Mouse (Mus musculus) common myeloid progenitor, adult 5-6 weeks (primary cell): ENCODE results near the gene E2f4. TPM values are rescaled to one million over a fixed set of nuclear protein-coding genes. Genes with fewer than 3 reads are reported as not detected.

Experiments used
- ATAC-seq: replicated peaks from 2 replicates; pipeline ENCODE4 v1.8.0; 2016; ENCODE audit warnings: low read depth, mild to moderate bottlenecking, moderate TSS enrichment, inconsistent platforms; ENCODE audit not compliant: poor library complexity, severe bottlenecking
- total RNA-seq: library from RNA; stranded (forward); fragments of 200-1000, 187-1606 nt; gene quantifications from 2 replicates; pipeline ENCODE4 v1.2.3, GENCODE M21; 2017

E2f4 gene
- total RNA-seq, 1 experiment from 2014 or later: 69.5 TPM

DNA sequence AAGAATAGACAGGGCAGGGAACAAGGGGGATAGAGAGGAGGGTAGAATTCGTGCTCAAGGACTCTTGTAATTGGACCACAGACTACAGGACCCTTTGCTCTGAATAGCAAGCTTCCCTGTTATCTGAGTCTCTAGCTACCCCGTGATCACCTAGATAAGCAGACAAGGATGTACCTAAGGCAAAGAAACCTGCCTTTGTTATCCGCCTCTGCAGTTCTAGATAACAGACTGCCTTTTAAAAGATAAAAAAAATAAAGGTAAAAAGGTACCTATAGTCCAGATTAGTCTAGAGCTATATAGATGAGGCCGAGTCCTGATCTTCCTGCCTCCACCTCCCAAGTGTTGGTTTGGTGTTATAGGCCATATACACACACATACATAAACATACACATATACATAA, 45.3 kb downstream of the E2f4 start:
- no peak for ATAC-seq

DNA sequence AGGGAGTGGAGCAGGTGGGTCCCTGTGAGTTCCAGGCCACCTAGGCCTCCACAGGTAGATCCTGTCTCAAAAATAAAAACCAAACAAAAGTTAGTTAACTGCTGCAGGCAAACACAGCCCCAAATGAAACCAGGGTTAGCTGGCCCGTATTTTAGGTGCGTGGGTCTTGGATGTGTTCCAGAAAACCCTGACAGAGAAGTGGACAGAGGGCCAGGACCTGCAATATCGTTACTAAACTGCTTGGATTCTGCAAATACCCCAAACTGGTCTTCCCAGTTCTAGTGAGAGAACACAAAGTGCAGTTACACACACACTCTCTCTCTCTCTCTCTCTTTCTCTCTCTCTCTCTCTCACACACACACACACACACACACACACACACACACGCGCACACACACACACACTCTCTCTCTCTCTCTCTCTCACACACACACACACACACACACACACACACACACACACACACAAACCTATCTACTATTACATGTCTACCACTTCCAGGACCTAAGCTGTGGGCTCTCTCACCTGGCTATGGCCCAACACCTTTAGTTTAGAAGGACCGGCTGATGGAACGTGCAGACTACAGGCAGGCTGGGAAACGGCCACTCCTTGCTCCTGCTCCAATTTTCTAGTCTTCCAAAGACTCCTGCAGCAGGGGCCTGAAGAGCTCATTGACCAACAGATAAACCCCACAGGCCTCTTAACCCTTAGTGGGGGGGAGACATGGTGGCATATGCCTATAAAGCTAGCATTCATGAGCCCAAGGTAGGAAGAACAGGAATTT, 46.5 kb downstream of the E2f4 start:
- ATAC-seq: no peak

DNA sequence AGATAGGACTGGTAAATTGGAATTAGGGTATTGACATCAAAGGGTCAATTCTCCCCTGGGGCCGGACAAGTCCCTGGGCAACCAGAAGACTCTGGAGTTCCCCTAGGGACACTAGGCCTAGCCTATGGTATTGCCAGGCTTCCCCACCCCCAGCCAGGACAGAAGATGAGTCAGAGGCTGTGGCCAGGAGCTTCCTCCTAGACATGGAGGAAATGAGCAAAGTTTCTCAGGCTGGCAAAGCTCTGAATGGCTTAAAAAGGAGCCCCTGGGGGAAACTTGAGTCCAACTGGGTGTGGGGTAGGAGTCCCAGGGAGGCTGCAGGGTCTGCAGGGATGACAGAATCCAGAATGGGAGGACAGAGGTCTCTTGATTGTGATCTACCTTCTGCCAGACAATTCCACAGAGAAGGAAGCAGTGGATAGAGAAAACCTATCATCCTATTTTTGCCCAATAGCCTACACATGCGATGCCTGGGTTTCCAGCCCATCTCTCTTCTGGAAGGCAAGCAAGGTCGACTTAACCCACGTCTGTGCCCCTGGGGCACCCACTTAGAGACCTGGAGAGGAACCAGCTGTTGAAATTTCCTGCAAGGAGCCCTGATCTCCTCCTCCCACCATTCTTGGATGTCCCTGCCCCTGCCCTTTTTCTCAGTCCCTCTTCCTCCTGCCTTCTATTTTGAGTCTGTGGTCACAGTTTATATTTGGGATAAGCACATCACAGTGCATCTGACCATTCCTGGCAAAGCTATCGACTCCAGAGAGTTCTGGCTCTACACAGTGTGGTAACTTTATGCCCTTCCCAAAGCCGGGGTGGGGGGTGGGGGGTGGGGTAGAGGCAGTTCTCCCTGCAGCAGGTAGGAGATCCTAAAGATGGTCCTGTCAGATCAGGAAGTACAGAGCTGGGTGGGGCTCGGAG, 47.9 kb downstream of the E2f4 start:
- ATAC-seq: peak; percentile 43

DNA sequence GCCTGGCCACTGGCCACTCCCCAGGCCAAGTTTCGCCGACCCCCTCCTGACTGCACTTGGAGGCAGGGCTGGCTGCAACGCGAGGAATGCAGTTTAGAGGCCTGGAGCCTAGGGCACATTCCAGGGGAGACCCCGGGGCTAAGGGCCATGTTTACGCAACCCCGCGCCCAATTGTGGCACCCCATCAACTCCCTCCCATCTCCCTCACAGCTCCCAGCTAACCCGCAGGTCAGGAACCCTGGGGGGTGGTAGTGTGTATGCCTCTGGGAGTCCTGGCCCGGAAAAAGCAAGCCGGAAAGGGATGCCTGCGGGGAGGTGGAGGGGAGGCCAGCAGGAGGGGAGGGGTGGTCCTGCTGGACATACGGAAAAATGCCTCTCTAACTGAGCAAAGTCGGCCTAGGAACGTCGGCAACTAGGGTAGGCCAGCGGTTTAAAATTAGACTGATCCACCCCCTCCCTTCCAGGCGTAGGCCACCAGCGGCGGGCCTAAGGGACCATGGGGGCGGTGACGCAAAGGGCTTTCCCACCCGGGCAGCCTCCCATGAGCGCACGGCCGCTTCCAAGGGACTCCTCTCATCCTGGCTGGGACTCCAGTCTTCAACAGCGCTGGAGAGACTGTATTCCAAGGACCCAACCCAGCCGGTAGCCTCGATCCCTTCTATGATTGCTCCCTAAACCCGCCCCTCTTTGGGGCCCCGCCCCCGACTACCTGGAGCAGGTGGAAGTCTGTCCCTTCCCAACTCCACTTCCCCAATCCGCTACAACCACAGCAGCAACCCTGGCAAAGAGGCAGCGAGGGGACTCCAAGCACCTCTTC, 49.4 kb downstream of the E2f4 start:
- peak; percentile 12; the same call in 1 of the 2 replicates for ATAC-seq

DNA sequence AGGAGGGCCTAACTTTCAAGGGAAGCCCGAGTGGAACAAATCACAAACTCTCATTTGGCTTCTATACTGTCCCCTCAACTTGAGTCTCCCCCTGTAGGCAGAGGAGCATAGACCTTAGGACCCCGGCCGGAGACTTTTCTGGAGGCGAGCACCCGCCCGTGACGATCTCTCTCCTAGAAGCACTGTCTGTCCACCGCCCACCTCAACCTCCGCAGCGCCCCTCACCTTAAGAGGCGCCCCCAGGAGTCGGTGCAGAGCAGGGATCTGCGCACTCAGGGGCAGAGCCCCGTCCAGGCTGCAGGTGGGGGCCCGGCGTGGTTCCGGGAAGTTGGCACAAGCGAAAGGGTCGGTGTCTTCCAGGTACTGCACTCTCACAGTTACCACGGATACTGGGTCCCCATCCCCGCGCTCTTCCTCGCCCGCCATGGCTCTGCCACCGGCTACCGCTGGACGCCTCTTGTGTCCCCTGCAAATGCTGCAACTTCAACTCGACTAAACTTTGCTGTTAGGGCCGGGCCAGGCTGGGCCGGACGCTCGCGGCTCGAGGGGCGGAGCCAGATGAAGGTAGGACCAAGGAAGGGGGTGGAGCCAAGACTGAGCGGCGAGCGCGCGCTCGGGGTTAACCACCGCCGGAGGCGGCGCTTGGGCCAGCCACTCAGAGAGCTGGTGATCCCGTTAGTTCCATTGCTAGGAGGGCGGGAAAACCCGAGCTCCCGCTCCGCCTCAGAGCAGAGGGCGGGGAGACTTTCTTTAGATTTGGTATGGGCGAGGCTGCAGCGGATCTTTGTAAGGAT, 50.2 kb downstream of the E2f4 start, which contains the start of gene Fhod1:
Fhod1 (minus strand) TSS at position 526 of the 794 bp plus-strand sequence.
- ATAC-seq: peak; percentile 80

DNA sequence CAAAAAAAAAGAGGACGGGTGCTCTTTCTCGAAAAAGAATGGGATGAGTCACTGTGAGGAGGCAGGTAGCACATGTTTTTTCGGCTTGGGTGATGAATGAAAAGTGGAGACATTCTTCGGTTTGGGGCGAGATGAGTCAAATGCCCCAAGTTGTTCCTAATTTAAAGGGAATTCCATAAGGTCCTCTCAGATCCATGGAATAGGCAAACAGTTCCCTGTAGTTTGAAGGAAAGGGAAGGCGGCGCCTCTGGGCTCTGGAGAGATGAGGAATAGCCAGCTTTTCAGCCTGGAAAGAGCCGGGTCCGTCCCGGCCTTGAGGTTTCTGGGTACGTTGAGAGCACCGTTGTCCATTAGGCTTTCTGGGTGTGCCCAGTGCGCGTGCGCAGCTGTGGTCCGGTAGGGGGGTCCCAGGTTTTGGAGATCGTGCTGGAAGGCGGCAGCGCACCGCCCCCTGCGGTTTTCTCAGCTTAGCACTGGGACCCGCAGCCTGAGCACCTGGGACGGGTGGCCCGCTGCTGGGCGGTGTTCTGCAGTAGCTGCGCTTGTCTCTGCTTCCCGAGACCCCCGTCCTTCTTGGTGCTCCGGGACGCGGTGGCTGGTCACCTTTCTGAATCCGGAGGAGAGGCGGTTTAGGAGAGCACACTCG, 51.1 kb downstream of the E2f4 start, which contains the start of gene Slc9a5:
Slc9a5 (plus strand) TSS at position 394 of the 646 bp plus-strand sequence.
- peak; percentile 6 for ATAC-seq

DNA sequence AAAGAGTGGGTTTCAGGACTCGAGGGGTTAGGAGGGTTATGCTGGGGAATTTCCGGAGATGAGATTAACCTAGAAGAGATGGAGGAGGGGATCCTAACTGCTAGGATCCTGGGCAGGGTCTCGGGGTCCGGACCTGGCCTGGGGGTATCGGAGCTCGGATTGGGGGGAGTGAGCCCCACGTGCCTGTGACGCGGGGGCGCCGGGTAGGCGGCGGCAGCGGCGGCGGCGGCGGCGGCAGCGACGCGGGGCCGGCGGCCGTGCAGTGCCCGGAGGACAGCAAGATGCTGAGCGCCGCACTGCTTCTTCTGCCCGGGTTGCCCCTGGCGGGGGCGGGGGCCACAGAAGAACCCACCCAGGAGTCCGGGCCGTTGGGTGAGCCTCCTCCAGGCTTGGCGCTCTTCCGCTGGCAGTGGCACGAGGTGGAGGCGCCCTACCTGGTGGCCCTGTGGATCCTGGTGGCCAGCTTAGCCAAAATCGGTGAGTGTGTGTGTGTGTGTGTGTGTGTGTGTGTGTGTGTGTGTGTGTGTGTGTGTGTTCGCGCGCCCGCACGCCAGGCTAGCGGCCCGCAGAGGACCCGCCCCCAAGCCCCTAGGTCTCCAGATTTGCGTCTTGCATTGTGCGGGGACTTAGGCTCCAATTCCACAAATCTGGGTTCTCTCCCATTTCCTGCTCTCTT, 51.8 kb downstream of the E2f4 start:
- ATAC-seq: no peak

DNA sequence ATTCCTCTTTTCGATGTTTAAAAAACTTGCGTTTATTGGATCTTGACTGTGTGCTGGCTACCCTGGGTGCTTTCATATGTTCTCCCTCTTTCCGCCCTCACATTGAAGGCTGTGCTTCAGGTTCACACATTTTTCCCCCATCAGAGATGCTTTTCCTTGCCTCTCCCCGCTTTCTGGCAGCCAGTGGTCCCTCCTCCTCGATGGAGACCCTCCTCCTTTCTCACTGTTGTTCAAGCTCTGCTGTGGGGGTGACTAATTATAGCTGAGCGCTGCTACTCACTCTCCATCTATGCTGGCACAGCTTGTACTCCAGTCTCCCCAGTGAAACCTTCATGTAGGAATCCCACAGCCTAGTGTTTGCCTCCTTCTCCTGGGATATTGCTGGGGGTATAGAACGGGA, 52.7 kb downstream of the E2f4 start:
- no peak for ATAC-seq

DNA sequence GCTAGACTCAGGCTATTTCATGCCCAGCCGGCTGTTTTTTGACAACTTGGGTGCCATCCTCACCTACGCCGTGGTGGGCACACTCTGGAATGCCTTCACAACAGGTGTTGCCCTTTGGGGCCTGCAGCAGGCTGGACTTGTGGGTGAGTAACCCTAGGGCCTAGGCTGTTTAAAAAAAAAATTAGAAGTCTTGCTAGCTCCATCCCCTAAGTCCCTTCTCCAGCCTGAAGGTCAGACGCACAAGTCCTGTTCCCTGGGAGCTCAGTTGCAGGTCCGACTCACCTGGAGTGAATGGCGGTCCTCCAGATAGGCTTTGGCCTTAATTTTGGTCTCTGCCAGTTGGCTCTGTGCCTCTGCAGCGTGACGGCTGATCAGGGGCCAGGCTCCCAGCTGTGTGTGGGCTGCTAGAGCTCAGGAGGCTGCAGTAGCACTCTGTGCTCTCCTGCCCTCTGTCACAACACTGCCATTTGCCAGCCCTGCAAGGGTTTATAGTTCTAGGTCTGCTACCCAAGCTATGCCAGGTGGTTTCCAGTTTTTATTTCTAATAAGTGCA, 56.2 kb downstream of the E2f4 start:
- ATAC-seq: no peak

DNA sequence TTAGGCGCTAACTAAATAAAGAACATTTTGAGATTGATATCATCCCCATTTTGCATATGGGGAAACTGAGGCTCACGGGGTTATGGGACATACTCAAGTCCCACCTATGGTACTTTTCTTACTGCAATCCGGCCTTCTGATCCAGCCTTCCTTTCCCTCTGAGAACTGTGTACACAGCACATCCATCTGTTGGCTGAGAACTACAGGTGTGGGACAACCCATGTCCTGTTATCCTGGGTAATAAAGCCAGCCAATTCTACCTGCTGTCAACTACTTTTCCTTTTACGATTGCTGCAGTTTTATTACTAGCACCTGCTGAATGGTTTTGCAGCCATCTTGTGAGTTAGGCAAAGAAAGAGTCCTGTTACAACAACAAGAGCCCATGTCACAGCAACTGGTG, 57.1 kb downstream of the E2f4 start:
- no peak for ATAC-seq

Other genes with a start within 250 kb of the E2f4 start
- not detected in 2 replicates for gene Ces3a, start 249.1 kb upstream of the E2f4 start, total RNA-seq
- gene Ces3b, start 213.9 kb upstream of the E2f4 start, total RNA-seq: not detected in 2 replicates
- not detected in 2 replicates for gene Ces4a, start 165.9 kb upstream of the E2f4 start, total RNA-seq
- 163 and 164 TPM in 2 replicates for gene Cbfb, start 127.0 kb upstream of the E2f4 start, total RNA-seq
- 15.8 and 18.0 TPM in 2 replicates for gene D230025D16Rik, start 72.5 kb upstream of the E2f4 start, total RNA-seq
- 0.18 TPM in 1 of 2 replicates, not detected in the other for gene B3gnt9, start 42.5 kb upstream of the E2f4 start, total RNA-seq
- 14.2 and 19.1 TPM in 2 replicates for gene Tradd, start 33.1 kb upstream of the E2f4 start, total RNA-seq
- gene Fbxl8, start 33.0 kb upstream of the E2f4 start, total RNA-seq: 5.2 and 5.6 TPM in 2 replicates
- not detected in 2 replicates for gene Hsf4, start 27.9 kb upstream of the E2f4 start, total RNA-seq
- 0.05 TPM in 1 of 2 replicates, not detected in the other for gene Nol3, start 21.5 kb upstream of the E2f4 start, total RNA-seq
- 2.9 and 6.7 TPM in 2 replicates for gene 4931428F04Rik, start 7.8 kb upstream of the E2f4 start, total RNA-seq
- 2.3 and 2.6 TPM in 2 replicates for gene Exoc3l, start 1.6 kb upstream of the E2f4 start, total RNA-seq
- gene Elmo3, start 7.9 kb downstream of the E2f4 start, total RNA-seq: 2.1 and 5.1 TPM in 2 replicates
- 1.2 and 4.0 TPM in 2 replicates for gene Lrrc29, start 28.6 kb downstream of the E2f4 start, total RNA-seq
- 21.7 and 28.4 TPM in 2 replicates for gene Tmem208, start 28.7 kb downstream of the E2f4 start, total RNA-seq
- 4.2 and 7.3 TPM in 2 replicates for gene Fhod1, start 50.3 kb downstream of the E2f4 start, total RNA-seq
- gene Slc9a5, start 51.2 kb downstream of the E2f4 start, total RNA-seq: 0.10 and 0.46 TPM in 2 replicates
- not detected in 2 replicates for gene Plekhg4, start 75.6 kb downstream of the E2f4 start, total RNA-seq
- not detected in 2 replicates for gene Kctd19, start 115.8 kb downstream of the E2f4 start, total RNA-seq
- 0.69 and 1.5 TPM in 2 replicates for gene Lrrc36, start 115.9 kb downstream of the E2f4 start, total RNA-seq
- gene Tppp3, start 173.9 kb downstream of the E2f4 start, total RNA-seq: not detected in 2 replicates
- 2.4 and 3.5 TPM in 2 replicates for gene Zdhhc1, start 199.2 kb downstream of the E2f4 start, total RNA-seq
- not detected in 2 replicates for gene Hsd11b2, start 221.1 kb downstream of the E2f4 start, total RNA-seq